Mouse (Mus musculus): ENCODE measurements around the gene Retreg1. TPM values are rescaled to one million over a fixed set of nuclear protein-coding genes. Genes with fewer than 3 reads are reported as not detected.

Gene Retreg1
- polyA plus RNA-seq, 1 experiment from 2014 or later: 37.8 TPM

DNA sequence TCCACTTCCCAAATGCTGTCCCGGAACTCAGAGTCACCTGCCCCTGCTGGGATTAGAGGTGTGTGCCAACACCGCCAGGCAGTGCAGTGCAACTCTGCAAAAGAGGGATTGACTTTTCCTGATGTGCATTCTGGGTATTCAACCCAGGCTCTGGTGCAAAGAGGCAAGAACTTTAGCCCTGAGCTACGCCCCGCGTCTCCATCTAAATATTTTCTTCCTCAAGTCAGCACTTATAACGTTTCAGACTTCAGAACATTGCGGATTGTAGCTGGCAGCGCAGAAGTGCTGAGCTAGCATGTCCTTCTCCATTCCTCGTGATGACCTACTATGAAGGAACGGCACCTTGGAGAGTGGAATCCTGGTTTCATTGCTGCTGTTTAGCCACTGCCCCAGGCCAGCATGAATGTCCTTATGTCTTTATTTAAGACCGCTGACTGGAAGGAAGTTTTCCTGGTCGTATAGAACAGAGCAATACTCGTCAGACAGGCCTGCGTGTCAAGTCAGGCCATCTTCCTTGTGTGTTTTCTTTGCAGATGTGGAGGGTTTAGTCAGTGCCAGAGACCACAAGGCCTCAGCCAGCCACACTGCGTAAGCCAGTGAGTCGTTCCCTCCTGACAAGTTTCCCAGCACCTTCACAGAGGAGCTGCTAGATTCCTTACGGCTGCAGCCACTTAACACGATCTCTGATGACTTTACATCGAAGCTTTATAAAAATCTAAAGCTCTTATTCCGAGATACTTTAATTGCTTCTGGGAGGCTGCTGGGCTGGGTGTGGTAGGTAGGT, 34.1 kb upstream of the Retreg1 start:
- no peak for TF ChIP-seq CTCF (IDR thresholded peaks at IDR 0.05; ENCODE audit: low read depth)
- 87% methylated on average over 20 of the region's 20 CpGs for WGBS
- no peak overlapping the region for H3K27ac ChIP-seq (ENCODE audit: low read depth, low read length)
- H3K27me3 ChIP-seq (replicated peaks; ENCODE audit: control insufficient read depth, insufficient read depth, low read length): no peaks in the 10 kb centered on the region
- no peak overlapping the region for H3K4me3 ChIP-seq (ENCODE audit: low read depth, low read length)
- no peaks in the 10 kb centered on the region for H3K9me3 ChIP-seq (ENCODE audit: control insufficient read depth)
- no peak overlapping the region for H3K4me2 ChIP-seq (replicated peaks; ENCODE audit: low read depth)
- no peaks in the 10 kb centered on the region for H3K4me1 ChIP-seq (replicated peaks; ENCODE audit: control insufficient read depth, insufficient read depth, low read length)
- no peak overlapping the region for H3K9ac ChIP-seq (ENCODE audit: low read depth, low read length)
- no peak for ATAC-seq
- H3K36me3 ChIP-seq (ENCODE audit: control insufficient read depth, insufficient read depth): peaks cover 92% of the 10 kb centered on the region

DNA sequence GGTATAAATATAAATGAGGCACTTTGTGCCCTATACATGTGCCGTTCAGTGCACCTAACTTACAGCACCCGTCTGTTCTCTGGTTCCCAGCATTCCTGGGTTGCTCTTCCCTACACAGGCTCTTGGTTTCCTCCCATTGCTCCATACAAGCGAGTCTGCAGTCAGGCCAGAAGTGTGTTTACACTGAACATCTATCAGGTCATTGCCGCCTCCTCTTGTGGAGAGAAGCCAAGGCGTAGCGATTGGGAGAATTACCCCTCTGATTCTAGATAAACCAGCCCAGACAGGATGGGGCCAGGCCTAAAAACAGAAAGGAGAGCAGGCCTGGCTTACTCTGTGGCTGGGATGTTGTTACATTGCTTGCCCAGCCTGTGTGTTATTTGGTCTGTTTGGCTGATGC, 33.3 kb upstream of the Retreg1 start:
- H3K27me3 ChIP-seq (replicated peaks; ENCODE audit: control insufficient read depth, insufficient read depth, low read length): no peaks in the 10 kb centered on the region
- no peak overlapping the region for H3K27ac ChIP-seq (ENCODE audit: low read depth, low read length)
- no peaks in the 10 kb centered on the region for H3K4me1 ChIP-seq (replicated peaks; ENCODE audit: control insufficient read depth, insufficient read depth, low read length)
- no peak for ATAC-seq
- no peak overlapping the region for H3K4me3 ChIP-seq (ENCODE audit: low read depth, low read length)
- no peak overlapping the region for H3K9ac ChIP-seq (ENCODE audit: low read depth, low read length)
- H3K9me3 ChIP-seq (ENCODE audit: control insufficient read depth): no peaks in the 10 kb centered on the region
- TF ChIP-seq CTCF (IDR thresholded peaks at IDR 0.05; ENCODE audit: low read depth): no peak
- peaks cover 85% of the 10 kb centered on the region for H3K36me3 ChIP-seq (ENCODE audit: control insufficient read depth, insufficient read depth)
- 63% methylated on average over 6 of the region's 6 CpGs for WGBS
- no peak overlapping the region for H3K4me2 ChIP-seq (replicated peaks; ENCODE audit: low read depth)

DNA sequence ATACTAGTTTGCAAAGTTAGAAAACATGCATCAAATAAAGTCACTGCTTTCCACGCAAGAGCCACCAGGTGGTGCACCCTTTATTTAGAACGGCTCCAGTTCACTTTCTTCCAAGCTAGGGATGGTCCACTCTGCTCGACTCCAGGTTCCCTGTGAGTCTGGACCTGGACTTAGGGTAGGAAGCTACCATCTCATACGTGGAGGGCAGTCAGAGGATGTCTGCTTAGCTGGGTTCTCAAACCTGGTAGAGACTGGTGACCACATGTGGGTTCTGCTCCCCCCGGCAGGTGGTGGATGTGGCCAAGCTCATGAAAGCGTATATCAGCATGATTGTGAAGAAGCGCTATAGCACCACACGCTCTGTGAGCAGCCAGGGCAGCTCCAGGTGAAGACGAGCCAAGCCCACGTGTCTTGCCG, 31.1 kb upstream of the Retreg1 start:
- Histone ChIP-seq H3K36me3 (ENCODE audit: control insufficient read depth, insufficient read depth) (peaks cover 68% of the 10 kb centered on the region), H3K27ac (ENCODE audit: low read depth, low read length) (no peak overlapping the region), H3K9ac (ENCODE audit: low read depth, low read length) (no peak overlapping the region), H3K4me1 (replicated peaks; ENCODE audit: control insufficient read depth, insufficient read depth, low read length) (no peaks in the 10 kb centered on the region), H3K4me2 (replicated peaks; ENCODE audit: low read depth) (no peak overlapping the region), H3K9me3 (ENCODE audit: control insufficient read depth) (no peaks in the 10 kb centered on the region), H3K27me3 (replicated peaks; ENCODE audit: control insufficient read depth, insufficient read depth, low read length) (no peaks in the 10 kb centered on the region), H3K4me3 (ENCODE audit: low read depth, low read length) (no peak overlapping the region)
- WGBS: 87% methylated on average over 11 of the region's 11 CpGs
- no peak for ATAC-seq
- TF ChIP-seq CTCF (IDR thresholded peaks at IDR 0.05; ENCODE audit: low read depth): peak; percentile 44

DNA sequence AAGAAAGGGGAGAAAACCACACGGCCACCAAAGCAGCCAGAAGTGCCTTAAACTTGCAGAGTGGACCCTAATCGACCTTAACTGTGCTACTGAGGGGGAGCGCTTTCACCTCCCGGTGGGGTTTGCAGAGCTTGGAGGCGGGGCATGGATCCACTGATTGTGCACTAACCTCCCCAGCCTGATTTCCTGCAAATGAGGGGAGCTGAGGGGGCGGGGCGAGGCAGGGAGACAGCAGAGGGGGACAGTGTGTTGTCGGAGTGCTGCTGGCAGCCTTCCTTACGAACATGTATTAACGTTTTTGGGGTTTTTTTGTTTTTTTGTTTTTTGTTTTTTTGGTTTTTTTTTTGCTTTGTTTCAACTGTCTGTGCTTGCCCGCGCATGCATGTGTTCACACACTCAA, 30.5 kb upstream of the Retreg1 start:
- H3K9me3 ChIP-seq (ENCODE audit: control insufficient read depth): no peaks in the 10 kb centered on the region
- H3K4me2 ChIP-seq (replicated peaks; ENCODE audit: low read depth): no peak overlapping the region
- peaks cover 63% of the 10 kb centered on the region for H3K36me3 ChIP-seq (ENCODE audit: control insufficient read depth, insufficient read depth)
- no peaks in the 10 kb centered on the region for H3K4me1 ChIP-seq (replicated peaks; ENCODE audit: control insufficient read depth, insufficient read depth, low read length)
- no peak overlapping the region for H3K27ac ChIP-seq (ENCODE audit: low read depth, low read length)
- WGBS: 77% methylated on average over 12 of the region's 12 CpGs
- H3K4me3 ChIP-seq (ENCODE audit: low read depth, low read length): no peak overlapping the region
- no peaks in the 10 kb centered on the region for H3K27me3 ChIP-seq (replicated peaks; ENCODE audit: control insufficient read depth, insufficient read depth, low read length)
- no peak overlapping the region for H3K9ac ChIP-seq (ENCODE audit: low read depth, low read length)
- TF ChIP-seq CTCF (IDR thresholded peaks at IDR 0.05; ENCODE audit: low read depth): no peak
- no peak for ATAC-seq

DNA sequence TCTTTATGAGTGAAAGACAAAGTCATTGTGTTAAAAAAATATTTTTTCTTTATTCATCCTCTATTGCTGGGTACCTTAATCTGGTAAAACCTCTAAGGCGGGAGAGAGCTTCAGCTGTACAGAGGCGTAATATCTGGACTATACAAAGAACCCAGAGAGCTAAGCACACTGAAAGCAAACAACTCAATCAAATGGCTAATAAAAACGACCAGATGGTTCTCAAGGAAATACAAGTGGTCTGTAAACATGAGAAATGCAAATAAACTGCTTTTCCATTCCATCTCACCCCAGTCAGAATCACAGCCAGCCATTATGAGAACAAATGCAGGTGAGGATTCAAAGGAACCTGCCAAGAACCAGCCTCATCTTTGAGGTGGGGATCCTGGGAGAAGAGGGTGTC, 28.4 kb upstream of the Retreg1 start:
- 66% methylated on average over 3 of the region's 3 CpGs for WGBS
- Histone ChIP-seq H3K4me1 (replicated peaks; ENCODE audit: control insufficient read depth, insufficient read depth, low read length) (no peaks in the 10 kb centered on the region), H3K36me3 (ENCODE audit: control insufficient read depth, insufficient read depth) (peaks cover 42% of the 10 kb centered on the region), H3K4me2 (replicated peaks; ENCODE audit: low read depth) (no peak overlapping the region), H3K27ac (ENCODE audit: low read depth, low read length) (no peak overlapping the region), H3K4me3 (ENCODE audit: low read depth, low read length) (no peak overlapping the region), H3K27me3 (replicated peaks; ENCODE audit: control insufficient read depth, insufficient read depth, low read length) (no peaks in the 10 kb centered on the region), H3K9ac (ENCODE audit: low read depth, low read length) (no peak overlapping the region), H3K9me3 (ENCODE audit: control insufficient read depth) (no peaks in the 10 kb centered on the region)
- ATAC-seq: no peak
- no peak for TF ChIP-seq CTCF (IDR thresholded peaks at IDR 0.05; ENCODE audit: low read depth)

DNA sequence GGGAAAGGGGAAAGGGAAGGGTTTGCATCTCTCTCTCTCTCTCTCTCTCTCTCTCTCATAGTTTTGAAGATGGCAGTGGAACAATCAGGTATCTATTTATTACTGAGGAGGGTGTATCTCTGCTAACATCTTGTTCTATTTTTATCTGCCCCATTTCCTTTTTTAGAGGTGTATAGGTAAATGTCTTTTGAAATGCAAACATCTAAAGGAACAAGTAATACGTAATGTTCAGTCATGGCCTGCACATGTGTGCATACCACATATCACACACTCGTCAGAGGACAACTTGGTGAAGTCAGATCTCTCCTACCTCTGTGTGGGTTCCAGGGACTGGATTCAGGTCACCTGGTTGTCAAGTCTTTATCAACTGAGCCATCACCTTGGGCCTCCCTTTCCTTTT, 25.8 kb upstream of the Retreg1 start:
- Histone ChIP-seq H3K9me3 (ENCODE audit: control insufficient read depth) (no peaks in the 10 kb centered on the region), H3K4me3 (ENCODE audit: low read depth, low read length) (no peak overlapping the region), H3K4me2 (replicated peaks; ENCODE audit: low read depth) (no peak overlapping the region), H3K4me1 (replicated peaks; ENCODE audit: control insufficient read depth, insufficient read depth, low read length) (no peaks in the 10 kb centered on the region), H3K27ac (ENCODE audit: low read depth, low read length) (no peak overlapping the region), H3K9ac (ENCODE audit: low read depth, low read length) (no peak overlapping the region), H3K27me3 (replicated peaks; ENCODE audit: control insufficient read depth, insufficient read depth, low read length) (no peaks in the 10 kb centered on the region), H3K36me3 (ENCODE audit: control insufficient read depth, insufficient read depth) (peaks cover 17% of the 10 kb centered on the region)
- no peak for TF ChIP-seq CTCF (IDR thresholded peaks at IDR 0.05; ENCODE audit: low read depth)
- WGBS: 75% methylated on average over 2 of the region's 2 CpGs
- ATAC-seq: no peak
